Mouse (Mus musculus) kidney, postnatal 14 days (tissue): Measurements from ENCODE around the gene Crocc2.
"Not testable (repeated sequence)": the region's sequence is repeated elsewhere in the genome, so short reads cannot be mapped to it uniquely, and the experiment has no call there.

Experiments
- DNase-seq: peaks from one replicate; pipeline ENCODE4 v3.0.0; 2022; ENCODE audit warnings: mixed read lengths

Crocc2 gene

DNA sequence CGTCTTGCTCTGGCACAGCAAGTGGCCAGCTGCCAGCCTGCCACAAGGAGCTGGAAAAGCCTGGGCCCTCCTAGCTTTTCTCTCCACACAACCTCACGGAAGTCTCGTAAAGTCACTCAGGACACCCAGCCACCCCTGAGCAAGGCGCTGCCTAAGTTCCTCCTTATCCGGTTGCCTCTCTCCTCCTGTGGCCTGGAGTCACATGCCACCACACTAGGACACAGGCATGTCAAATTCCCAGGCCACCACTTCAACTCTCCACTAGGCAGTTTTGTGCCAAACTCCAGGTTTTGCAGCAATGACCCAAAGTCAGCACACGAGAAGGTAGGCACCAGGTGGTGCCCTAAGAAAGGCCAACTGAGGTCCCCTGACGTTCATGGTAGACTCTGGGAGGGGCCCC lies 5.9 kb upstream of the Crocc2 start:
- no peak for DNase-seq

DNA sequence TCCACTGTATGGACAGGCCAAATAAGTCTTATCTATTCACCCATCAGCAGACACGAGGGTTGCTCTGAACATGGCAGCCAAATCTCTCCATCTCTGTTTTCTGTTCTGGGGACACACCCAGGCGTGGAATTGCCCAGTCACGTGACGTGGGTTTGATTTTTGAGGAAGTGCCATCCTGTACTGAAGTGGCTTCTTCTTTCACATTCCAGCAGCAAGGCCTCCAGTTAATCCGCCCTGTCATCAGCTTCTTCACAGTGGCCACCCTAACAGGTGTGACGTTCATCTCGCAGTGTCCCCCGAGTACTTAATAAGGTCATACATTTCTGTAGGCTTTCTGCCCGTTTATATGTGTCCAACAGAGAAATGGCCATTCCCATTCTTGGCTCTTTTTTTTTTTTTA lies 3.1 kb upstream of the Crocc2 start:
- no peak for DNase-seq

DNA sequence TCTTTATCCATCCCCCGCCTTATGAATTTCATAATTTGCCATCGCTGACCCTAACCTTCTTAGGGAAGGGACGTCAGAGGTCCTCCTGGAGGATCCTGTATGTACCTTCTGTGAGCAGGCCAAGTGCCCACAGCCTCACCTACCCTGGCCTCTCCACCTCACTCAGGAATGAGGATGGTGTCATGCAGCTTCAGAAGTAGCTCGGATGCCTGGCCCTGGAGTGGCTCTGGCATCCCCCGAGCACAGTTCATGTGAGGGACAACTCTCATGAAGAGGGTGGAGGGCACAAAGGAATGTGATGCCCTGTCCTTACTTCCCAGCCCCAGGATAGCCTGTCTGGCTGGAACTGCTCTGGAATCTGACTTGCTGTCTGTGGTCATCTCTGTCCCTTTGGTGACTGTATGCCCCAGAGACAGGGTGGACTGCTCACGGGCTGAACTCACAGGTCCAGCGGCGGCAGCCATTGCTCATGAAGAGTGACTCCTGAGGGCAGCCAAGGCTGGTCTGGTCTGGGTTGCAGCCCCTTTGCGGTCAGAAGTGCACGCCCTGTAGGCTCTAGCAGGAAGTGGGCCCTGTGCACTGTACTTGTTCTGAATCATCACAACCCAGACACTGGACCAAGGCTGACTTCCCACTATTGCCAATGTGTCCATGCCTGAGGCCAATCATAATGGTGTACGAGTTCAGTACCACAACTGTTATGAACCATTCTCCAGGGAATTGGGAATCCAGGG lies 2.0 kb upstream of the Crocc2 start:
- no peak for DNase-seq

DNA sequence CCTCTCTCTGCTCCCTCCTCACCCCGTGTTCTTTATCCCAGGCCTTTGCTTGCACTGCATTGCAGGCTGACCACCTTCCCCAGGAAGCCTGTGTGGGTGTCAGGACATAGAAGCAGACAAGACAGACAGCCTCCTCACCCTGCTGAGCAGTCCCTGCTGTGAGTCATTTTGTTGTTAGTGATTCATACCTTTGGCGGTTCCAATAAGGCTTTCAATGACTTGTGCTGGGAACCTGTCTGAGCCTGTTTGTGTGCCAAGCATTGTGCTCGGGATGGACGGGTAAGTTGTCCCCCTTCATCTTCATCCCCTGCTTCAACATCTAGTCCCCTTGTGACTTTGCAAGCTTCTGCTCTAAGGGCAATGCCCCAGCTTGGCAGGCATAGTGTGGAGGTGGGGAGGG lies 5.1 kb downstream of the Crocc2 start:
- DNase-seq, result no peak

DNA sequence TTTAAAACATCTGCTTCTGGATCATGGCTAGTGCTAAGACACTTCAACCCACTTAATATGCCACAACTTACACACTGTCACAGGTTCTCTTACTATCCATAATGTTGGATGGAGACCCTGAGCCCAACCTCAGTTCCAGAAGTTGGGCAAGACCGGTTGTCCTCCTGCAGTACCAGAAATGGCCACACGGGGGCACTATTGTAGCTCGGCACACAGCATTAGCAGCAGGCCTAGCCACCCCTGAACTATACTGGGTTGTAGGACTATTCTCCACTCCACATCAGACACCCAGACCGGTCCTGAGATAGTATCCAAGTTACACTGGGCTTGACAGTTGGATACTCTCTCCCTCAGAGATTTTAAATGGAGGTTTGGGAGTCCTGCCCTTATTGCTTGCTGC lies 5.9 kb downstream of the Crocc2 start:
- peak; percentile 81 for DNase-seq

DNA sequence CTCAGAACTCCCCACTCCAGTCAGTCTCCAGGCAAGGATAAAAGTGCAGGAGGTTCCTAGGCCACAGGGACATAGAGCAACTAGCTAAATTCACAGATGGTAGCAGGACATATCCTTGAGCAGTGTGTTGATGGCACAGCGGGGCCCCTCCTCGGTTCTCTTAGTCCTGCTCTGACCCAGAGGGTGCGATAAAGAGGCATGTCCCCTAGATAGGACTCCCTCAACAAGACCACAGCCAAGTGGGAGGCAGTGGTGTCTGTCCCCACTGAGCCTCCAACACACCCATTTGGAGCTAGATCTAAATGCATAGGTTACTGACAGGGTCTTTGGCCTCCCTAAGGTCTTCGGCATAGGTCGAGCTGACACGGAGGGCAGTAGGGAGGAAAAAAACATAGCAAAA lies 7.3 kb downstream of the Crocc2 start:
- no peak for DNase-seq

DNA sequence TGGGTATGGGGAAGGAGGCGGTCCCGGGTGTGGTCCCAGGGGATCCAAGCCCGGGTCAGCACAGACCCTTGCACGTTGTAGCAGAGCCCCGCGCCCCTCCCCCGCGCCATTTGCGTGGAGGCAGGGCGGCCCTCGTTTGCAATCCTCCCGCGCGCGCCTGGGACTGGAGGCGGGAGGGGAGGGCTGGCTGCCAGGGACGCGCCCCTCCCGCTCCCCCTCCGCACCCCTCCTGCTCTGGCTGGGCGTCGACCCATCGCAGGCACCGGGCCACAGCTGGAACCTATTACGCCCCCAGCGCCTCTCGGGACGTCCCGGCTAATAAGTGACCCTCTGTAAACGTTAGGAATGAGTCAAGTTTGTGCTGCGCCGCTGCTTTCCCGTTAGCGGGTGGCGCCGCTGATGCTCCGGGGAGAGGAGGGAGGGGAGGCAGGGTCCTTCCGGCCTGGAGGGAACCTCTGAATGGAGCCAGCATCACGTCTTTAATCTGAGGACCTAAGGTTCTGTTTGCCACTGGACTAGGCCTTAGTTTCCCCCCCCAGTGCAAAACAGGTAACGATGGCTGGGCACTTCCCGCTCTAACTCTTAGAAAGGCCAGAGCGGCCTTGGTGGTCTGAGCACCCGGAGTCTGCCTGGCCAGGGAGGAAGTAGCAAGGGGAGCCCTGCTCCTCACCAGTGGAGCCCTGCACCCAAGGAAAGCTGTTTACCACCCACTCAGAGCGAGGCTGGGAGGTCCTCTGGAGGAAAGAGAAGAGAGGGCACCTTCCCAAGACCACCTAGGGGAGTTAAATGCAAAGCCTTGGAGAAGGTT lies 8.2 kb downstream of the Crocc2 start:
- peak; percentile 83 for DNase-seq

DNA sequence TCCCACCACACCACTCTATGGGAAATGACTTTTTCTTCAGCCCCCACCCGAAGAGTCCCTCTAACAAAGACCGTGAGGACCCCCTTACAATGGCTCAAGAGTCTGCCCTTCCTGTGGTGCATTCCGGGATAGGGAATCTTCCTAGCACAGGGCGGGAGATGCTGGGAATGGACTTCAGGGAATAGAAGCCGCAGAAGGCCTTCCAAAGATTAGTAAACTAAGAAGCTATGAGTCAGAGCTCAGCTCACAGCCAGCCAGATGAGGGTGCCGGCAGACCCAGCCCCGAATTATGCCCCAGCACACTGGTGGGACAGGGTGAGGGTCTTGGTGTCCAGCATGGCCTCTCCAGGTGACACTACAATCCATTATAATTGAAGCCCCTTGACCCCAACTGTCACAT lies 13.8 kb downstream of the Crocc2 start:
- DNase-seq, result no peak

DNA sequence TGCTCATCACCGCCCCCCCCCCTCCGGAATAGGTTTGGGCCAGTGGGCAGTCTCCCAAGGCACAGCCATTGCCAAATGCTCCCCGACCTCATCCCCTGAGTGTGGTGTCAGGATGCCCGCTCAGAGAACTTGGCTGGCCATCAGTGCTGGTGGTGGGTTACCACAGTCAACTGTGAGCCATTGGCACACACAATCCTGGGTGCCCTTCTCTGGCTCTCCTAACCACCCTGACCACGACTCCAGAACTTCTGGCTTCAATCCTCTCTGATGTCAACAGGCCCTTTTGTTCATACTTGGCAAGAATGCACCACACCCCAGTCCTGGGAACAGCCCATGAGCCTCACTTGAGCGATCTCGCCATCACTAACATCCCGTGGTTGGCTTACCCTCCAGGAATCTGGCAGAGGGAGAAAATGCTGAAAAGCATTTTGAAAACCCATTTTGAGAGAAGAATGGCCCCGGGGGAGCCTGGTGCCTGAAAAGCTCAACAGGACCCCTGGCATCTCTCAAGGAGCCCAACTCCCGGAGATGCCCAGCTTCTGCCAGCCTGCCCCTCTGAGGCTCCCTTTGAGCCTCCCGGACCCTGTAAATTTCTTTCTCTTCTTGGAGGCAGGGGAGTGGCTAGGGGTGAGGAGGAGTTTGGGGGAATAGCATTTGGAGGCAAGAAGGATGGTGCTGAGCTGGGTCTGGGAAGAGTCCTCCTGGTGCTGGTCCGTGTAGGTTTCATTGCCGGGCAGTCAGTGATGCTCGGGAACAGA lies 15.7 kb downstream of the Crocc2 start:
- no peak for DNase-seq

DNA sequence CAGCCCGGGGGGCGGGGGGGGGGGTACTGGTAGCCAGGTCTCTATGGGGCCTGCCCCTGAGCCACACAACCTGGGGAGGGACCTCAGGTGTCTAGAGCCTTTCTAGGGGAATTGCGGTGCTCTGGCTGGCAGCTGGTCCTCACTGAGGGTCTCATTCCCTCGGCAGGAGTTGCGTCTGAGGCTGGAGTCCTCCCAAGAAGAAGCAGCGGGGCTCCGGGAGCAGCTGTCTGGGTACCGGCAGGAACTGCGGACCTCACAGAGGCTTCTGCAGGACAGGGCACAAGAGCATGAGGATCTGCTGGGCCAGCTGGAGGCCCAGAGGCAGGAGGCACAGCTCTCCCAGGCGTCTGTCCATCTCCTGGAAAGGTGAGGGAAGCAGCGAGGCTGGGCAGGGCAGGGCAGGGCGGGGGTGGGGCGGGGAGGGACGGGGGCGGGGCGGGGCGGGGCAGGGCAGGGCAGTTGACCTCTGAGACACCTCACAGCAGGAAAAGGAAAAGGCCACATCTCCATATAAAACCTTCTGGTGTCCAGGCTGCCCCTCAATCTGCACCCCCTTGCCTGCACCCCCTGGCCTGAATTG lies 22.3 kb downstream of the Crocc2 start:
- DNase-seq, result no peak

DNA sequence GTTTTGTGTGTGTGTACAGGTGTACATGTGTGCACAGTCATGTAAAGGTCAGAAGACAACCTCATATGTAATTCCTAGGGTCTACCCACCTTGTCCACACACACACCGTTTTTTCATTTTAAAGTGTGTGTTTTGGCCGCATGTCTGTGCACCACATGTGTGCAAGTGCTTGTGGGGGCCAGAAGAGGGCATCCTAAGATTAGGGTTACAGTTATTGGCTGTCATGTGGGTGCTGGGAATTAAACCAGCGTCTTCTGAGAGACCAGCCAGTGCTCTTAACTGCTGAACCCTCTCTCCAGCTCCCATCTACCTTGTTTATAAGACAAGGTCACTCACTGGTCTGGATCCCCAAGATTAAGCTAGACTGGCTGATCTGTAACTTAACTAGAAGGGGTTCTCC lies 26.4 kb downstream of the Crocc2 start:
- no peak for DNase-seq

DNA sequence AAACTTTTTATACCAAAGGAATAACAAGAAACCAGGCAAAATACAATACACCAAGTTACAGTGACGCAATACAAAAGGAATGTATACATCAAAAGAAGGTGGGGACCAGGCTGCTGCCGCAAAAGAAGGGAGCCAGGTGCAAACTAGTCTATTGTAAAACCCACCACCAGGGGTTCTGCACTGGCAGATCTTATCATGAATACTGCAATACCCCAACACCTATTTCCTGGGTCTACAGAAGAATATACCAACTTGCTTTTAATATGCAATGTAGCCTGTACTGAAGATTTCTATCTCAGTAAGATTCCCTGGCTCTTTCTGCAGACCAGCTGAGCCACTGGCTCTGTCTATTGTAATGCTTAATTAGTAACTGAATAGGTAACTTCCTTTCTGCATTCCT lies 28.9 kb downstream of the Crocc2 start:
- not testable (repeated sequence) for DNase-seq

DNA sequence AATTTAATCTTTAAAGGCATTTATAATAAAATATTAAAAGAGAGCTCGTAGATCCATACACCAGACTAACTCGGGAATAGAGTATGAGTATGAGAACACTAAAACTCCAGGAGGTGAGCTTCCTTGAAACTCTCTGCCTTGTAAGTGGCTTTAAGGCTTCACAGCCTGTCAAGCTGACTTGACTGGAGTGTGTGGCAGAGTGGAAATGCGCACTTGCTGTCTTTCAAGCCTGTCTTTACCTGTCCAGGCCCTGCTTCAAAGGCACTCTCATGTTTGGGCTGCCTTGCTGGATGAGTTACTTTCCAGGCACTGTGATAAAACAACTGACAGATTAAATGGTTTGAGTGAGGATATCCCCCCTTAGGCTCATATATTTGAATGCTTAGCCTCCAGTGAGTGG lies 29.4 kb downstream of the Crocc2 start:
- no peak for DNase-seq

DNA sequence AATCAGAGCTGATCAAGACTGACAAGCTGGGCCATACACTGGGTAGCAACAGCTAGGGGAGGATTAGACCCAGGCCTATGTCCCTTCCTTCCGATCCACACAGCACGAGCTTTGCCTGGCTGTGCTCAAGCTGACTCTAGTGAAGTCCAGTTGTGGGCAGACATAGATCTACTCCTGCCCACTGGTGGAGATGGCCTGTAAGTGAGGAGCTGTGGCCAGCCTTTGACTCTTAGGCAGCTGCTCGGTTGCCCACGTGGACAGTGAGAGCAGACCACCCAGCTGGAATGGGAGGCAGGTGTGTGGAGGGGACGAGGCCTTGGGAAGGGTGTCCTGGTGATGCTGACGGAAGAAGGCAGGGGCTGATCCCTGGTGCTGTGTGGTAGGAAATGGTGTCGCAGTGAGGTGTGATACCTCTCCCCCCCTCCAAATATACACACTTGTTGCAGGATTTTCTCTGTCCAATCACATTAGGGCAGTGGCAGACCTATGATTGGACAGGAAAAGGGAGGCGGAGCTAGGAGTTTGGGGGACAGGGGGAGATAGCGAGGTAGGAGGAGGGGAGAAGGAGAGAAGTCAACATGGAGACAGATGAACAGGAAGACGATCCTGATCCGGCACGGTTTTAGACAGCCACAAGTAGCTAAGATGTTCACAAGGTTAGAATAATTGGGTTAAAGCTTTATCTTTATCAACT lies 37.9 kb downstream of the Crocc2 start:
- DNase-seq, result no peak

DNA sequence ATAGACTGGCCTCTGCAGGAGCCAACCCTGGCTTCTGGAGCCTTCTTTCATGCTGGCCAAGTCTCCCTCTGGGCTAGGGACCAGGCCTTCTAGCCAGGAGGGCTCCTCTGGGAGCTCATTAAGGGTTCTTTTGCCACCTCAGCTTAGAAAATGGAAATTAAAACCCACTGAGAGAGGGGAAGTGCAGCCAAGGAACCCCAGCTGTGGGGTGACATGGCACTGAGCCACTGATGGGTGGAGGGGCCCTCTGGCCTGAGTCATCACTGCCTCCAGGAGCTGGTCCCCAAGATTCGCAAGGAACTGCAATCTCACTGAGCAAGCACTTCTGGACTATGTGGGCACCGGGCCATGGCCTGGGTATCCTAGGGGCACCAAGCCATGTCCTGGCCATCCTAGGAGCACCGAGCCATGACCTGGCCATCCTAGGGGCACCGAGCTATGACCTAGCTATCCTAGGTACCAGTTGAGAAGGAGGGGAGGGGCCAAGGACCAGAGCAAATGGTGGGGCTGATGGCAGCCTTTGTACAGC lies 39.1 kb downstream of the Crocc2 start:
- DNase-seq, result peak; percentile 27

DNA sequence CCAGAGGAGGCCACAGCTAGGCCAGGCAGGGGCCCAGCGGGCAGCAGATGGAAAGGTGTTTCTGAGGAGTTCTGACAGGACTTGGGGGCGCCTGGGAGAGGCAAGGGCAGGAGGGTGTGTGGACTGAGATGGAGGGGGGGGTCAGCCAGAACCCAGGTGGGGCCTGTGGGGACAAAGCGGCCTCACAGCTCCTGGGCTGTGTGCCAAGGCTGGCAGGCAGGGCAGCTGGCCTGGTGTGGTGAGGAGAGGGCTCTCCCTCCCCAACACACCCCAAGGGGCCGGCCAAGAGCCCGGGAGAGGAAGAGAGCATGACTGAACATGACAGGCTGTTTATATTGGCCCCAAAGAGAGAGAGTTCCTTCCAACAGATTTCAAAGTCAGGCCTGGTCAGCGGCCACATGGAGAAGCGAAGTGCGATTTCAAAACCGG lies 41.7 kb downstream of the Crocc2 start:
- DNase-seq, result peak; percentile 80

DNA sequence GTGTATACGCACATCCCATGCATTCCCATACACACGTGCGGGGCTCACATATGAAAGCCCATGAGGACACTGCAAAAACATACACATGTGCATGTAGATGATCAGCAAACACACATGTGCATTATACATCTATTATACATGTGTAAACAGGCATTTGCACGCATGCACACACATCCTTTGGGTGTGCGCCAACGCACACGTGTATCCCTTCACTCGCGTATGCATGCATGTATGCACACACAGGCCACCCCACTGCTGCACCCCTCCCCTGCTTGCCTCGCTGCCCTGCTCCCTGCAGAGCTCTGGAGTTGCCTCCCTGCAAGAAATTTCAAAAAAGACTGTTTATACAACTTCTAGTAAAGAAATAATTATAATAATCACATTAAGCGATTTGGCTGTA lies 42.5 kb downstream of the Crocc2 start:
- no peak for DNase-seq

DNA sequence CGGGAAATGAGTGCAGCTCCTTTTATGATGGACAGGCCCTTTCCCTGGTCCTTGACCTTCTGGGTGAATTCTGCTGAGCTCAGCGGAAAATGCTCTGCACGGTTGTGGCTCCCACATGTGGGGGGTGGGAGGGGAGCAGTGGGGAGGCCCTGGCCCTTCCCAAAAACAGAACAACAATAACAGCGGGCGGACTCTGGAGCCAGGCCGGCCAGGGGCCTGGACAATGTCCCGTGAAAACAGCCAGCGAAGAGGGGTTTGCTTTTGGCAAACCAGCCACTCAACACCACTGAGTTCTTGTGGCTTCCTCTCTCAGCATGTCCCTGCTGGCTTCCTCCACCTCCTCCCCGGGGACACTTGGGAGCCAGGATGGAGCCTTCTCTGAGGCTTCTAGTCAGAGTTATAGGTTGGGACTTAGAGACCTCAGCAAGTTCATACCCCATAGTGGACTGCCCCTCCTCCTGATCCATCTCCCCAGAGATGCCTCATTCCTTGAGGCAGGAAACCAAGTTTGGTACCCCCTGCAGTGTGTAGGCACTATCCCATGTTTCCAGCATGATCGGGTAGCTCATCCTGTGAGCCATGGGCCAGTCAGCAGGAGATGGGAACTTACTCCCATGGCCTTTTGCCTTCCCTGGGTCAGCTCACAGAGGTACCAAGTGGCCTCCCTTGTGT lies 43.2 kb downstream of the Crocc2 start:
- peak; percentile 85 for DNase-seq

DNA sequence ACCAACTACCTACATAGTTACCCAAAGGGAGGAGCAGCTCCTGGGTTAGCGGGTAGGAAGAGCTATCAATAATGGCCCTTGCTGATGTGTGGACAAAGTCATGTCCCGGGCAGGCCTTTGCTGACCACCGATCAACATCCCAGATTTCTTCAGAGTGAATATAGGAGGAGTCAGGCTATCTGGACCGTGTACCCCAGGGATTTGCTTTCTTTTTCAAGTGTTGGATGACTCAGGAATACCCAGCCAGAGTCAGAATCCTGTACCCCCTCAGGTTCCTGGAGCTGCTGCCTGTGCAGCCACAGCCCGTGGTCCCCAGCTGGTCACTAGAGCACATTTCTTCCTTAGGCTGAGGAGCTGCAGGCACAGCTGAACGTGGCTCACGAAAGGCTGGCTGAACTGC lies 43.9 kb downstream of the Crocc2 start:
- no peak for DNase-seq

DNA sequence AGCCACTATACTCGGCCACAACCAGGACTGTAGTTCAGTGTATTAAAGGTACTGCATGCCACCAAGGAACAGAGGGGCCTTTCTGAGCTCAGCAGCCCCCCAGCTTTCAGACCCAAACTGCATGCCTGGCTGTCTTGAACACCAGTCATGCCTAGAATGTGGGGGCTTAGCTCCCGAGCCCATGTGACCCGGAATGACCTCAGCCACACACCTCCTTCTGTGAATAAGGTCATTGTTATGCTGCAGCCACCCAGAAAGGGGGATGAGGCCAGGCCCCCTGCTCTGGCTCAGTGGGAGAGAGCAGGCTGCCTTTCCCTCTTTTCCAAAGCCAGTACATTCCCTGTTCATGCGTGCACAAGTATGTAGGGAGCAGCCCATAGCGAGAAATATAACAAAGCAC lies 46.1 kb downstream of the Crocc2 start:
- DNase-seq, result no peak

DNA sequence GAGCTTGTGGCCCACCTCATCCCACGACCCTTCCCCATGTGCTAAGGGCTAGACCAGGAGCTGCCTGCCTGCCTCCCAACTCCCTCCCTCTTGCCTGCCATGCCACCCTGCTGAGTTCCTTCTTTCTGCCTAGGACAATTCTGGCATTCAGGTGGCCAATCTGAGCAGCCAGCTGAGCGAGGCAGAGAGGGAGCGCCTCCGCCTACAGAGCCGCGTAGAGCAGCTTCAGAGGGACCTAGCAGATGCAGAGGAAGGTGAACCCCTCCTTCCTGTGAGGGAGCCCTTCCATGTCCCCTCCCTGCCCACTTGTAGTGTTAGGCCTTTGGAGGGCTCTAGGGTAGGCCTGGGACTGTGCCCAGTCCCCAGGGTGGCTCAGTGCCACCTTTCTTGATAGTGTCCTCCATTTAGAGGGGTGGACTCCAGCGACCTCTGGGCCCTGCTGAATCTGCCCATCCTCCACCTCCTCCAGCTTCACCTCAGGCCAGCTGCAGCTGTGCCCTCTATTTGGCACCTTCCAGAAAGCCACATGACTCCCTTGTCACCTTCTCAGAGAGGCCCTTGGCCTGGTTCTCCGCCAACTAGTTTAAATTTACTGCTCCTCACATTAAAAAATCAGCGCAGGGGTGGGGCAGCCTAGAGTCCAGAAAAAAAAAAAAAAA lies 48.4 kb downstream of the Crocc2 start:
- peak; percentile 49 for DNase-seq
